Mouse (Mus musculus): ENCODE data around the gene Zfp91. TPM values are rescaled to one million over a fixed set of nuclear protein-coding genes. Genes with fewer than 3 reads are reported as not detected.
"Not testable (repeated sequence)": the region's sequence is repeated elsewhere in the genome, so short reads cannot be mapped to it uniquely, and the experiment has no call there.

Zfp91 gene
- polyA plus RNA-seq, 1 experiment from 2014 or later: 15.4 TPM

DNA sequence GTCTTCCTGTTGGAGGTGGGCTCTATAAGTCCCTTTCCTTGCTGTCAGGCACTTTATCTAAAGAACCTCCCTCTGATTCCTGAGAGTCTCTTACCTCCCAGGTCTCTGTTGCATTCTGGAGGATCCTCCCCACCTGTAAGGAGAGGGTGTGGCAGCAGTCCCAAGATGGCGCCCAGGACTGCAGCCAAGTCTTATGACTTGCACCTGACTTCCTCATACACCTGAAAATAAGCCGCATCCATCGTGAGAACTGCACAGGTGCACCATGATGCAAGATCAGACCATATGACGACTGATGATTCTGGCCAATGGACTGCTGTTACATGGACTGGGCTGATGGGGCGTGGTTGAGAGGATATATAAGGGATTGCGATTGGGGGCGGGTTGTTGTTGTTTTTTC is 74.3 kb downstream of the Zfp91 start:
- H3K27ac ChIP-seq; H3K36me3 ChIP-seq; H3K4me1 ChIP-seq (replicated peaks); H3K4me3 ChIP-seq (replicated peaks); H3K4me2 ChIP-seq (replicated peaks); ATAC-seq; H3K9me3 ChIP-seq; H3K9ac ChIP-seq; H3K27me3 ChIP-seq (replicated peaks): not testable (repeated sequence)
- 88% methylated on average over 7 of the region's 7 CpGs for WGBS

DNA sequence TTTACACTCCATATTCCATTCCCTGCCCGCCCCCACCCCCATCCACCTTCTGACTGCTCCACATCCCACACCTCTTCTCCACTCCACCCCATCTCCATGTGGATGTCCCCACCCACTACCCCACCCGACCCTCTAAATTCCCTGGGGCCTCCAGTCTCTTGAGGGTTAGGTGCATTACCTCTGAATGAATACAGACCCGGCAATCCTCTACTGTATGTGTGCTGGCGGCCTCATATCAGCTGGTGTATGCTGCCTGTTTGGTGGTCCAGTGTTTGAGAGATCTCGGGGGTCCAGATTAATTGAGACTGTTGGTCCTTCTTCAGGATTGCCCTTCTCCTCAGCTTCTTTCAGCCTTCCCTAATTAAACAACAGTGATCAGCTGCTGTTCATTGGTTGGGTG is 75.0 kb downstream of the Zfp91 start:
- H3K27me3 ChIP-seq (replicated peaks); H3K4me3 ChIP-seq (replicated peaks); H3K36me3 ChIP-seq; H3K4me2 ChIP-seq (replicated peaks); H3K27ac ChIP-seq; ATAC-seq; H3K9me3 ChIP-seq; H3K9ac ChIP-seq; H3K4me1 ChIP-seq (replicated peaks): not testable (repeated sequence)
- WGBS: 83% methylated on average over 5 of the region's 5 CpGs

DNA sequence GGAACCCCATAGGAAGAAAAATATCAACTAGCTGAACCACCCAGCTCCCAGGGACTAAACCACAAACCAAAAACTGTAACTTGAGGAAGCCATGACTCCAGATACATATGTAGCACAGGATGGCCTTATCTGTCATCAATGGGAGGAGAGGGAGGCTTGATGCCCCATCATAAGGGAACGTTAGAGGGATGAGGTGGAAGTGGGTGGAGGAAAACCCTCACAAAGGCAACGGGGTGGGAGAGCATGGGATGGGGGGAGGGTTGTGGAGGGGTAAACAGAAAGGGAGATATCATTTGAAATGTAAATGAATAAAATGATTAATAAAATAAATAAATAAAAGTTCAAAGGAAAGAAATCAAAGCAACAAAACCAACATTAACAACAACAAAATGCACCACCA is 75.5 kb downstream of the Zfp91 start:
- Histone ChIP-seq H3K27me3 (replicated peaks) (no peaks in the 10 kb centered on the region), H3K27ac (no peak overlapping the region), H3K4me1 (replicated peaks) (no peaks in the 10 kb centered on the region), H3K36me3 (no peaks in the 10 kb centered on the region), H3K9ac (no peak overlapping the region), H3K4me2 (replicated peaks) (no peak overlapping the region), H3K9me3 (no peaks in the 10 kb centered on the region), H3K4me3 (replicated peaks) (no peak overlapping the region)
- ATAC-seq: no peak
- 59% methylated on average over 2 of the region's 2 CpGs for WGBS

DNA sequence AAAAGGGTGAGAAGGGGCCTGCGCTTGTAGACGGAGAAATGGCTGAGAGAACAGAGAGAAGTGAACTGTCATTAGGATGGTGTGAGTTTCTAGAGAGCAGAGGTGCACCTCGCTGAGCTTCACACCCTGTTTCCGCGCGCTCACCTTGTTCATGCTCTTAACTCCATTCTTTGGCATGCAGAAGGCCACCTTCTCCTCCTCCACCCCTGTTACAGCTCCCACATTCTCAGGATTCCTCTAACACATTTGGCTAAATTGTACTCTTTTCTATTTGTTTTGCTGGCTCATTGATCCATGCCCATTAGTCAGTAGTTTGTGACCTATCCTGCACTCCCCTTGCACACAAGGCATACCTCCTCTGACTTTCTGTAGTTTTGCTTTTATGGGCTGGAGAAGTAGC is 76.7 kb downstream of the Zfp91 start:
- no peak for ATAC-seq
- 69% methylated on average over 6 of the region's 6 CpGs for WGBS
- no peaks in the 10 kb centered on the region for H3K4me1 ChIP-seq (replicated peaks)
- no peak overlapping the region for H3K4me2 ChIP-seq (replicated peaks)
- no peak overlapping the region for H3K9ac ChIP-seq
- H3K36me3 ChIP-seq: no peaks in the 10 kb centered on the region
- no peak overlapping the region for H3K4me3 ChIP-seq (replicated peaks)
- no peak overlapping the region for H3K27ac ChIP-seq
- no peaks in the 10 kb centered on the region for H3K27me3 ChIP-seq (replicated peaks)
- no peaks in the 10 kb centered on the region for H3K9me3 ChIP-seq

Other genes with a start within 250 kb of the Zfp91 start
- gene Gm4952, start 196.2 kb downstream of the Zfp91 start, polyA plus RNA-seq (2015; fragmentation: Nextera tagmentation; extraction: Ambion mirVana): 0.06 and 0.24 TPM in 2 replicates
- gene Glyat, start 162.8 kb downstream of the Zfp91 start, polyA plus RNA-seq (2015; fragmentation: Nextera tagmentation; extraction: Ambion mirVana): 0.16 and 0.32 TPM in 2 replicates
- not detected in 2 replicates for gene Olfr1442, start 125.7 kb downstream of the Zfp91 start, polyA plus RNA-seq (2015; fragmentation: Nextera tagmentation; extraction: Ambion mirVana)
- gene Olfr1443, start 118.0 kb downstream of the Zfp91 start, polyA plus RNA-seq (2015; fragmentation: Nextera tagmentation; extraction: Ambion mirVana): not detected in 2 replicates
- 2.9 and 3.5 TPM in 2 replicates for gene Keg1, start 100.3 kb downstream of the Zfp91 start, polyA plus RNA-seq (2015; fragmentation: Nextera tagmentation; extraction: Ambion mirVana)
- 0.82 and 1.4 TPM in 2 replicates for gene Cntf, start 30.5 kb downstream of the Zfp91 start, polyA plus RNA-seq (2015; fragmentation: Nextera tagmentation; extraction: Ambion mirVana)
- gene Lpxn, start 67 bp upstream of the Zfp91 start, polyA plus RNA-seq (2015; fragmentation: Nextera tagmentation; extraction: Ambion mirVana): 2.3 and 3.0 TPM in 2 replicates
- not detected in 2 replicates for gene Gm5244, start 50.6 kb upstream of the Zfp91 start, polyA plus RNA-seq (2015; fragmentation: Nextera tagmentation; extraction: Ambion mirVana)
- not detected in 2 replicates for gene Olfr1444, start 61.2 kb upstream of the Zfp91 start, polyA plus RNA-seq (2015; fragmentation: Nextera tagmentation; extraction: Ambion mirVana)
- gene Olfr1445, start 87.7 kb upstream of the Zfp91 start, polyA plus RNA-seq (2015; fragmentation: Nextera tagmentation; extraction: Ambion mirVana): not detected in 2 replicates
- not detected in 2 replicates for gene Olfr1446, start 97.4 kb upstream of the Zfp91 start, polyA plus RNA-seq (2015; fragmentation: Nextera tagmentation; extraction: Ambion mirVana)
- gene Olfr1447, start 107.6 kb upstream of the Zfp91 start, polyA plus RNA-seq (2015; fragmentation: Nextera tagmentation; extraction: Ambion mirVana): not detected in 2 replicates
- not detected in 2 replicates for gene Olfr1448, start 128.3 kb upstream of the Zfp91 start, polyA plus RNA-seq (2015; fragmentation: Nextera tagmentation; extraction: Ambion mirVana)
- gene Olfr1449, start 134.7 kb upstream of the Zfp91 start, polyA plus RNA-seq (2015; fragmentation: Nextera tagmentation; extraction: Ambion mirVana): not detected in 2 replicates
- not detected in 2 replicates for gene Olfr1450, start 154.1 kb upstream of the Zfp91 start, polyA plus RNA-seq (2015; fragmentation: Nextera tagmentation; extraction: Ambion mirVana)
- gene Olfr1451, start 198.9 kb upstream of the Zfp91 start, polyA plus RNA-seq (2015; fragmentation: Nextera tagmentation; extraction: Ambion mirVana): not detected in 2 replicates
- gene Olfr1453, start 232.2 kb upstream of the Zfp91 start, polyA plus RNA-seq (2015; fragmentation: Nextera tagmentation; extraction: Ambion mirVana): not detected in 2 replicates